Mouse (Mus musculus) left cerebral cortex, postnatal 36 days (tissue): ENCODE results near the gene Gm48552. TPM values are rescaled to one million over a fixed set of nuclear protein-coding genes. Genes with fewer than 3 reads are reported as not detected.

Source experiments
- DNase-seq, 2 experiments: peaks; one replicate each; pipeline ENCODE4 v3.0.0; 2021 to 2022; ENCODE audit warnings: low spot score in 2 of 2, mixed read lengths in 1 of 2
- intact Hi-C: fragments of 180-260 bp; cut with DNase I; formaldehyde crosslinking; loops from one replicate; pipeline ENCODE4 v1.15.1; 2025
- total RNA-seq, 2 experiments: library from RNA; stranded (reverse); gene quantifications; 2 replicates each; pipeline ENCODE4 v1.2.3; 2021

Gene Gm48552
- total RNA-seq, 2 experiments from 2014 or later, result 1.9 to 4.9 TPM

DNA sequence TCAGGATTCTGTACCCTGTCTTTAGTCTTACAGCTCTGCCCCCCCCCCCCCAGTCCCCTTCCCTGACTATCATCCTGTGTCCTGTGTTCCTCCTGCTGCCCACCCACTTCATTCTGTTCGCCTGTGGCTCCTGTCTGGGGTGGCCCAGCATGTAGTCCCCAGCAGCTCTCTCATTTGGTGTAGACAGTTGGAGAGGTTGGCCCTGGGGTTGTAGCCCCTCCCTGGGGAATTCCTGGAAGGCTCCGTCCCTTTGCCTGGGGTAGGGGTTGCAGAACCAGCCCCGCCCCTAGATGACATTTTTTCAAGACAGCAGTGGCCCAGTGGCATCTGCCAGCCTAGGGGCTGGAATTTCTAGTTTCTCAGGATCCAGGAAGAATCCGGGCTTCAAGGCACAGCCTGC is 30.6 kb upstream of the Gm48552 start:
- DNase-seq, result no peak
- intact Hi-C loops, result no loop called here

DNA sequence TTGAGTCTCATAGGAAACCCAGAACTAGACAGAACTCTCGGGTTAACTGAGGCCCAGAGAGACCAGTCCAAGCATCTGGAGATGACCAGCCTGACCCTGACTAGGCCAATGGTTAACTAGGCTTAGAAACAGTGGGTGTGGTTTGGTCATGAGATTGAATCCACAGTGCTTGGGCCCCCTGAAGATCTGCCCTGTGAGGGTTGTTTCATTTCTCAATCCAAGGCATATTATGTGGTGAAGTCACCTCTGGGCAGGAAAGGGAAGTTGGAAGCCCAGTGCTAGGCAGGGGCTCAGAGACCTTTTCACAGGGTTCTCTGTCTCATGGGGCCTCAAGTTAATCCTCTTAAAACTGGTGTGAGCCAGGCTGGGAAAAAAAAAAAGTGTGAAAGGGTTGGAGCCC is 30.0 kb upstream of the Gm48552 start:
- intact Hi-C loops, result no loop called here
- no peak for DNase-seq

- no peak for DNase-seq
- intact Hi-C loops, result no loop called here
Measured at GRCm38 (mm10) chr10:81360721-81361120, 28.1 kb upstream of the Gm48552 start.

DNA sequence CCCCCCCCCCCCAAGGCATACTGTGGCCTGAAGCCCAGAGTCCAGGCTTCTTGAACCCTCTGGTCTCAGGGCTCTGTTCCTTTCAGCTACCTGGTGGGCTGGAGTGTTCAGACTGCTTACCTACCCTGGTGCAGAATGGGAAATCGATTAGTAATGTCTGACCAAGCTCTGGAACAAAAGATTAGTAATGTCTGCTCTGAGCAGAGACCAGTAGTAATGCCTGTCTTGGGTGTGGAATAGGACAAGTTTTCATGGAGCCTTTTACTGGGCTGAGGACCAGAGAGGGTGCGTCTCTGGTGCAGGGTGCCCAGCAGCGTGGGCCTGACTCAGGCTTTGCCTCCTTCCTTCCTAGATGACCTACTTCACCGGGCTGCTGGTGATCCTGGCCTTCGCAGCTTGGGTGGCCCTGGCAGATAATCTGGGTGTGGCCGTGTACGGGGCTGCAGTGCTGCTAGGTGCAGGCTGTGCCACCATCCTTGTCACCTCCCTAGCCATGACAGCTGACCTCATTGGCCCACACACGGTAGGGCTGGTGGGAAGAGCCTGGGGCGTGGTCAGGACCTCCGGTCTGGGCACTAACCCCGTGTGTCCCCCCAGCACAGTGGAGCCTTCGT is 26.4 kb upstream of the Gm48552 start:
- intact Hi-C loops, result no loop called here

DNA sequence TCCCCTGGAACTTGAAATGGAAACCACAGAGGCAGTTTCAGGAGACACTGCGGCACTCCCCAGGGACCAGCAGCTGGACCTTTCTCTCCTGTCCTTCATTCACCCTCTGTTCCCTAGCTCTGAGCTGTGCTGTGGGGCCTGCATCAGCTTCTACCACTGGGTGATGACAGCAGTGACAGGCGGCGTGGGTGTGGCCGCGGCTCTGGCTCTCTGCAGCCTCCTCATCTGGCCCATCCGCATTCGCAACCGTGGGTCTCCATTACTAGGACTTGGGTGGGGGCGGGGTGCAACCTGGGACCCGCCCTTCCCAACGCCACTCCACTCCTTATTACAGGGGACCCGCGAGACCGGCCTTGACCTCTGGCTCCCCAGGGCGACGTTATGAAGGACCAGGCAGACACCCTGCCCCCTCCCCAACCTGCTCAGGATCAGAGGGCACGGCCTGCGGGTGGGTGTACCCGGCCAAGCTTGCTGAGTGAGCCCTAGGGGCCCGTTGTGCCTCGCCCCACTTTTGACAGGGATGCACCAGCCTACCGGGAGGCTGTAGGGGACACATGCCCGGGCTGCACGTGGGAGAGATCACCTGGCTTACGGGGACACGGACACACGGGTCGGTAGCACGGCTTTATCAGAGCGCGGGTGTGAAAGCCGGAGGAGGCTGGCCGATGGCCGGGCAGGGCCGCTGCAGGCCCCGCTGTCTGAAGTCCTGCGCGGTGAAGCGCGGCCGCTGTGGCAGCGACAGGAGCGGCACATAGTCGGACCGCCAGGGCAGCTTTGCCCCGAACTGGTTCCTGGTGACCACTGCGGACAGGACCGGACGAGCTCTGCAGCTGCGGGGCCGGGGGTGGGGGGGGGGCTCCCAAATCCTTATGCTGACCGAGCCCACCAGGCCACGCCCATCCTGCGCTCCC is 25.1 kb upstream of the Gm48552 start:
- intact Hi-C loops, result no loop called here
- no peak for DNase-seq

More for the DNA sequence above, 26.4 kb upstream of the Gm48552 start:
- DNase-seq, result no peak

DNA sequence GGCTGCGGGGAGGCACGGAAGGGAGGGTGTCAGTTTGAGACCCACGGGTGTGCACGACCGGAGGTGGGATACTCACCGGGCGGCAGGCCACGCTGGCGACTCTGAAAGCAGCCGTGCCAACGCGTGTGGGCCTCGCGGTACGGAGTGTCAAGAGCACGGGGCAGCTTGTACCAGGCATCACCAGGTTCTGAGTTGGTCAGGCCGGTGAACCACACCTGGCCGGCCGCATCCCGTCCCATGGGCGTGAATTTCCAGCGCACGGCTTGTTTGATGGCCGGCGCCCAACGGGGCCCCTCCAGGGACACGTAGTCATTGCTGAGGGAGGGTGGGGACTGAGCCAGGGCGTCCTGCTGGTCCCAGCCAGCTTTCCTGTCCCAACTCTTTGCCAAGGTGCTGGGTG is 24.1 kb upstream of the Gm48552 start:
- DNase-seq, result no peak
- intact Hi-C loops, result no loop called here

GRCm38 (mm10) chr10:81365073-81365472 is 23.7 kb upstream of the Gm48552 start:
- intact Hi-C loops, result no loop called here
- DNase-seq, result peak in 1 of 2 experiments; percentile 52

- DNase-seq, result no peak
- intact Hi-C loops, result no loop called here
Measured at GRCm38 (mm10) chr10:81365672-81366476, 22.9 kb upstream of the Gm48552 start, which contains the start of gene 4930404N11Rik. 4930404N11Rik (minus strand) TSS chr10:81365816.

DNA sequence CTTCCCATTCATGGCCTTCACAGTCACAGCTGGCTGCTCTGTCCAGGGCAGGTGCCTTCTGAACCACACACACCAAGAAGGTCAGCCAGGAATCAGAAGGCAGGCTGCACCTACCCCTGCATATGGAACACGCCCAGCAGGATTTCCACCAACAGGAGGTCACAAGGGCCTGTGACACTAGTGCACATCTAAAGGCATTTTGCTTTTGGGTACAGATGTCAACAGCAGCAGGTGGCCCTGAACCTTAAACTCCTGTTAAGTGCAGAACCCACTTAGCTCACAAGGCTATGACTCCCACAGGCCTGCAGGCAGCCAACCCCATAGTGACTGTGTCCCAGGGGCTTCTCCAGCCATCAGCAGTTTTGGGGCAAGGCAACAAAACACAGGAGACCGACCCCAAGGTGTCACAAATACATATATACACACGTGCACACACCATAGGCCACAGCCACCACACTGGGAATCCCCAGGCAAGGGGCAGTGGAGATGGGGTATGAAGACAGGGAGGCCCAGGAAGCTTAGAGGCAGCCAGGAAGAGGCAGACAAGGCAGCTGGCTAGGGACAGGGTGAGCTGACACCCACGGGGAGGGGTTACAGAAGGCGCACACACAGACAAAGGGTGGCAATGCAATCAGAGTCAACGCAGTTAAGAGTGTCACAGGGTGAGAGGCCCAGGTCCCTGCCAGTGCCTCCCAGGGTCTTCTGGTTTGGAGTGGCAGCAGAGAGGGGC is 22.2 kb upstream of the Gm48552 start:
- intact Hi-C loops, result no loop called here
- DNase-seq, result no peak

DNA sequence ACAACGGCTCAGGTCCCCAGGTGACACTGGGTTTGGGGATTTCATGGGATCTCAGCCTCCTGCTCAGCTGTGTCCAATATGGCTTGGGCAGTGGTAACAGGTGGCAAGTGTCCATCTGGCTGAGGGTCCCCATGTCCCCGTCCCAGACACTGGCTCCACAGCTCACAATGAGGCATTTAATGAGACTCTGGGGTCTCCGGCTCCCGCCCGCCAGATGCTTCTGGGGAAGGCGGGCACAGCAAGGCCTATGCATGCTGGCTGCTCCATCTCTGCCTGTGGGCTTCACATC is 21.7 kb upstream of the Gm48552 start:
- DNase-seq, result no peak
- intact Hi-C loops, result no loop called here

DNA sequence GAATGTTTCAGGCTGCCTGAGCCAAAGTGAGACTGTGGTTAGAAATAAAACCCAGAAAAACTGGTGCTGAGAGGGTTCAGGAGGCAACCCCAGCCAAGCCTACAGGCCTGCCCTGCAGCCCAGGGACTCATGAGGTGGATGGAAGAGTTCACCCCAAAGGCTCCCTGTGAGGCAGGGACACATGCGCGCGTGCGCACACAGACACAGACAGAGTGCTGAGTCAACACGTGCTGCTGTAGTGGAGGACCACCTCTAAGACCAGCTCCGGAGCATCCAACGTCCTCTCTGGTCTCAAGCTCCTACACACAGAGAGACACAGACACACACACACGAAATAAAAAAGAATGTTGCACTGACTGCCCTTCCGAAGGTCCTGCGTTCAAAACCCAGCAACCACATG is 13.5 kb upstream of the Gm48552 start:
- DNase-seq, result no peak
- intact Hi-C loops, result no loop called here

GRCm38 (mm10) chr10:81376561-81377361 is 12.0 kb upstream of the Gm48552 start:
- no peak for DNase-seq
- intact Hi-C loops, result no loop called here

DNA sequence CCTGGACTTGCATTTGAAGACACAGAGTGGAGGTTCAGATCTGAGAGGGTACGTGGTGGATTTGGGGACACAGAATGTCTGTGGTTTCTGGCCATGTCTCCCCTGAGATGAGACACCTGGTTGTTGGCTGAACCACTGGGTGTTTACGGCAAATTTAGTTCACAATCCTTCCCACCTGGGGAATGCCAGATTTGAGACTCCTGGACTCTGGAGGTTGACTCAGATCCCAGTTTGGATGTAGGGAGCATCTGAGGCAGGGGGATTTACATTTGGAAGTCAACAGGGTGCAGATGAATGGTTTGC is 11.5 kb upstream of the Gm48552 start:
- DNase-seq, result no peak
- intact Hi-C loops, result no loop called here

- DNase-seq, result no peak
- intact Hi-C loops, result no loop called here
Measured at GRCm38 (mm10) chr10:81377793-81378552, 10.8 kb upstream of the Gm48552 start, which contains the start of gene Fzr1. Fzr1 (minus strand) TSS chr10:81378516.

GRCm38 (mm10) chr10:81378553-81379182 is 10.1 kb upstream of the Gm48552 start:
- intact Hi-C loops, result no loop called here
- peak; percentile 100 for DNase-seq

DNA sequence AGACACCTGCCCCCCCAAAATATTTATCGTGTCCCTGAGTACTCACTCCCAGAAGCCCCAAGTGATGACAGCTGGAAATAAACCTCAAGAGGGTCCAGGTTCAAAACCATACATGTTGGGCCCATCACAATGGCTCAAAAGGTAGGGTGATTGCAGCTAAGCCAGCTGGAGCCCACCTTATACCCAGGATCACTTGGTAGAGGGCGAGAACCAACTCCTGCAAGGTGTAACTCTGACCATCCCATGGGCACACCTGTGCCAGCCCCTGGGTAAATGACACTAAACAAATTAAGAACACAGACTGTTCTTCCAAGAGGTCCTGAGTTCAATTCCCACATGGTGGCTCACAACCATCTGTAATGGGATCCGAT is 9.6 kb upstream of the Gm48552 start:
- intact Hi-C loops, result no loop called here
- DNase-seq, result no peak

- intact Hi-C loops, result no loop called here
Measured at GRCm38 (mm10) chr10:81379809-81380378, 8.9 kb upstream of the Gm48552 start.

DNA sequence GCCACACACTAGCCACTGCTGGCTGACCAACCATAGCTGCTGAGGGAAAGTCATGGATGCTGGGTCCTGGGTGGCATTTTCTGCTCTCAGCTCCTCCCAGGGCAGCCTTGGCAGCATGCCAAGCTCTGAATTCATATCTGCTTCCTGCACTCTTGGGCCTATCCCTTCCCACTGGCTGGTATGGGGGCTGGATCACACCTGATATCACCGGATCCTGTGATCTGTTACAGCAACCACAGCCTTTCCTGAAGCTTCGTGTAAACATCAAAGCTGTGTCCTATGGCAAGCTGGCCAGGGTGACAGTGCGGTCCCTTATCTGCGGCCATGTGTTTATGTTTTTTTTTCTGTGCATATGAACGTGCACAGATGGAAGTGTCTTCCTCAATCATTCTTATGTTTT is 6.8 kb upstream of the Gm48552 start:
- DNase-seq, result no peak
- intact Hi-C loops, result no loop called here

More at GRCm38 (mm10) chr10:81379809-81380378, 8.9 kb upstream of the Gm48552 start:
- DNase-seq, result no peak
